Mouse (Mus musculus) ES-E14 (cell line): ENCODE data around the gene Lmod3.

Source experiments
- MAFK ChIP-seq: IDR thresholded peaks from 2 replicates; pipeline ENCODE4 v1.6.1; 2014; ENCODE audit warnings: mild to moderate bottlenecking, low read depth, low read length, inconsistent platforms; ENCODE audit not compliant: insufficient read depth
- ZC3H11A ChIP-seq: IDR thresholded peaks from 2 replicates; pipeline ENCODE4 v1.6.1; 2012; ENCODE audit warnings: low read depth, mild to moderate bottlenecking, inconsistent platforms, low read length, borderline replicate concordance
- ZNF384 ChIP-seq: IDR thresholded peaks from 2 replicates; pipeline ENCODE4 v1.6.1; 2012; ENCODE audit warnings: low read depth, low read length, inconsistent platforms

DNA sequence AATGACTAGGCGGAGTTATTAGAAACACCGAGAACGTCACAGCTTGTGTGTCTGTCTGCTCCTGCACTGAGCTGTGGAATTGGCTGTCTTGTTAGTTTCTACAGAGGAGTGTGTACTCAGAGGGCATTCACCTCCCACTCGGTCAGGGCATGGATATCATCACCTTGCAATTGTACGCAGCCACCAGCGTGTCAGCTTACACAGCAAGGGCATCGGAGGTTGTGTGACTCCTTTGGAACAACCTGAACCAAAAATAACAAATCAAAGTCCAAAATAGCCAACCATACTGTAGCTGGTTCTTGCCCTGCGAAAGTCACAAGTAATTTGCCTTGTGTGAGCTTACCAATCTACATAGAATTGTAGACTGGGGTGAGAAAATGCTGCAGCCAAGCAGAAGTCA lies 12.7 kb upstream of the Lmod3 start:
- no peak for TF ChIP-seq MAFK
- TF ChIP-seq ZC3H11A = no peak
- no peak for TF ChIP-seq ZNF384
